Mouse (Mus musculus): ENCODE results near the gene 4931406P16Rik. TPM values are rescaled to one million over a fixed set of nuclear protein-coding genes. Genes with fewer than 3 reads are reported as not detected.
A peak's percentile ranks its signal among the peaks of the same experiment; 100 is the strongest.

The 4931406P16Rik gene
- polyA plus RNA-seq, 1 experiment, result 8.5 TPM

DNA sequence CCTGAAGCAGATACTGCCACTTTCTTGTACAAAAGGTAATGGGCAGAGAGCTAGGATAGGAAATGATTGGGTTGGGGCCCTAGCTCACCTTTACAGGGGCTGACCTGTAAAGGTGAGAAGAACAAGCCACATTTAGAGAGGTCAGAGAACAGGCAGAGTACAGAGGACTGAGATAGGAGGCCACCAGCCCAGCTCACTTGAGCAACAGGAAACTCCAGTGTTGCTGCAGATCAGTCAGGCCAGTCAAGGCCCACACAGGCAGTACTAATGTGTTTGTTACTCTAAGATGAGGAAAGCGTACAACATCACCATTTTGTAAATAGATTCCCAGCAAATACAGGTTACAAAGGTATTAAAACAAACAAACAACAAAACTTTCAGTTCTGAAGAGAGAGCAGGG is 57.4 kb downstream of the 4931406P16Rik start:
- no peak for DNase-seq (ENCODE audit: low read depth, low spot score)
- 94% methylated on average over 1 of the region's 1 CpGs for WGBS

DNA sequence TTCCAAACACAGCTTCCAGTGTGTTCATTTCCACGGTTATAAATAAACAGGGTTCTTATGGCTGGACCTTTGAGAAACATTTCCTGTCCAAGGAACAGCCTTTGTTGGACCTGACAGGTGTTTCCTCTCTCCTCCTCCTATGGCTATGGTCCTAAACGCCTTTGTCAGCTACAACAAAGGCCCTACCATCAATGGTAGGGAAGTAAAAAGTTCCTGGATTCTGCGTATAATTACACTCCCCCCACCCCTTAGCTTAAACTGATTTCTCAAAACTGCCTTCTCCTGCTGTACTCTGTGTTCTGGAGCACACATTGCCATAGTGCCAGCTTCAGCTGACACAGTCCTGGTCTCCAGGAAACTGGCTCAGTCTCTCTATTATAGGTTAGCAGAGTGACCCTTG is 58.2 kb downstream of the 4931406P16Rik start:
- no peak for DNase-seq (ENCODE audit: low read depth, low spot score)
- WGBS, result 53% methylated on average over 3 of the region's 3 CpGs

DNA sequence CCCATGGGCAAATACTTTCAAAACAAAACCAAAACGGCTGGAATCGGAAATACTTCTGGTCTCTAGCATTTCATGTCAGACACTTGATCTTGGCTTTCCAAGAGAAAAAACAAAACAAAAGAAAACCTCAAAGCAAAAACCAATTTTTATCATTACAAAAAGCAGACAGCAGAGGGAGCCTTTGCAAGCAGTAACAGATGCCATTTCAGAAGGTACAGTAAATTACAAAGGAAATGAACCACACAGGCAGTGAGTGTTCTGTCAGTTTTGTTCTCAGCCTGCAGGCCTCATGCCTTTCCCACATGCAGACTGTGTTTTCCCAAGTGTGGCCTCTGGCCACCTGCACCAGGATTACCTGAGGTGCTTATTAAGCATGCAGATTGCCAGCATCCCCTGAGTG is 61.3 kb downstream of the 4931406P16Rik start:
- WGBS, result 62% methylated on average over 2 of the region's 2 CpGs
- no peak for DNase-seq (ENCODE audit: low read depth, low spot score)

DNA sequence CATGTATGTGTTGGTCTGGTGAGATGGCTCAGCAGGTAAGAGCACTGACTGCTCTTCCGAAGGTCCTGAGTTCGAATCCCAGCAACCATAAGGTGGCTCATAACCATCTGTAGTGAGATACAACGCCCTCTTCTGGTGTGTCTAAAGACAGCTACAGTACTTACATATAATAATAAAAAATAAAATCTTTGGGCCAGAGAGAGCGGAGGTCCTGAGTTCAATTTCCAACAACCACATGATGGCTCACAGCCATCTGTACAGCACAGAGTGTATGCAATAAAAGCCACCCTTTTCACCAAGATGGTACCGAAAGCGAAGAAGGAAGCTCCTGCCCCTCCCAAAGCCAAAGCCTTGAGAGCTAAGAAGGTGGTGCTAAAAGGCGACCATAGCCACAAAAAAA is 62.6 kb downstream of the 4931406P16Rik start, which contains the start of gene Gm6096:
Gm6096 (plus strand) TSS at position 301 of the 400 bp plus-strand sequence.
- 96% methylated on average over 7 of the region's 7 CpGs for WGBS
- DNase-seq (ENCODE audit: low read depth, low spot score), result no peak

- no peak for DNase-seq (ENCODE audit: low read depth, low spot score)
- WGBS, result 90% methylated on average over 3 of the region's 3 CpGs
These were observed 66.4 kb downstream of the 4931406P16Rik start for GRCm38 (mm10) chr7:34246870-34247499.

- WGBS, result 93% methylated on average over 11 of the region's 11 CpGs
These were observed 71.2 kb downstream of the 4931406P16Rik start for GRCm38 (mm10) chr7:34242176-34242575.

DNA sequence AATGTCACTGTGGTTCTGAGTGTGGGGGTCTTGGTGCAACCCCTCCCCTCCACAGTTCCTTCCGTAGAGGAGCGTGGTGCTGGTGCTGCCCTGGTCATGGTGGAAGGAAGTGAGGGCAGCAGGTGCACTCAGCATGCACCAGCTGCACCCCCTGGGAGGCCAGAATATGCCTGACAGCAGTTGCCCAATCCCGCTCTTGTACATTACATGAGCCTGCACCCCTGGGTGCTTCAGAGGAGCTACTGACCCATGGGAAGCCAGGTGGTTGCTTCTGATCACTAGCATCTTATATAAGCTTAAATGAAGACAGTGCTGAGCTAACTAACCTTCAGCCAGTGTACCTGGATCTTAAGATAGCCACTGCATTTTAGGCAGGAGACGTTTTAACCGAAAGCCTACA is 75.3 kb downstream of the 4931406P16Rik start:
- DNase-seq (ENCODE audit: low read depth, low spot score), result no peak
- 91% methylated on average over 5 of the region's 5 CpGs for WGBS

More at GRCm38 (mm10) chr7:34242176-34242575, 71.2 kb downstream of the 4931406P16Rik start:
- DNase-seq (ENCODE audit: low read depth, low spot score), result no peak

- no peak for DNase-seq (ENCODE audit: low read depth, low spot score)
- 89% methylated on average over 5 of the region's 5 CpGs for WGBS
These were observed 77.7 kb downstream of the 4931406P16Rik start for GRCm38 (mm10) chr7:34235602-34236001.

DNA sequence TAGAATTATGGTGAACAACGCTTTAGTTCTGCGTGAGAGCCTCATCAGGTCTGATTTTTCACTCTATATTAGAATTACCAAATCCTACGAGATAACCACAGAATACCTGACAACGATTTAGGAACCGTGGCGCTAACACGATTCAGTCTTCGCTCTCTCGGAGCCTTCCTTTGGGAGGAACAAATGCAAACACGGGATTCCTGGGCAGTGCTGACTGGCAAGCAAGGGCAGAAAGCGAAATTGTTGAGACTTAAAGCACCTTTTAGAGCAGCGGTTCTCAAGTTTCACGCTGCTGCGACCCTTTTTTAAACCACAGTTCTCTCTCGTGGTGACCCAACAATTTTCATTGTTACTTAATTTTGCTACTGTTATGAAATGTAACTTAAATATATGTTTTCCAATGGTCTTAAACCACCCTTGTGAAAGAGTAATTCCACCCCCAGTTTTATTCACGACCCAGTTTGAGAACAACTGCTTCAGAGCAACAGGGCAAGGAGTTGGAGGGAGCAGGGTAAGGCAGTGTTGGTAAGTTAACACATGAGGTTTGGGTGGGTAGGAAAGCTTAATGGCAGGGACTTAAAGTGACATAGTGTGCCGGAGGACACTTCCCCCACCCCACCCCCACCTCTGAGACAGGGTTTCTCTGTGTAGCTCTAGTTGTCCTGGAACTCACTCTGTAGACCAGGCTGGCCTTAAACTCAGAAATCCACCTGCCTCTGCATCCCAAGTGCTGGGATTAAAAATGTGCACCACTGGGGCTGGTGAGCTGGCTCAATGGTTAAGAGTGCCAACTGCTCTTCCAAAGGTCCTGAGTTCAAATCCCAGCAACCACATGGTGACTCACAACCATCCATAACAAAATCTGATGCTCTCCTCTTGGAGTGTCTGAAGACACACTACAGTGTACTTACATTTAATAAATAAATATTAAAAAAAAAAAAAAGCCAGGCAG is 78.5 kb downstream of the 4931406P16Rik start:
- 1% methylated on average over 17 of the region's 17 CpGs for WGBS
- no peak for DNase-seq (ENCODE audit: low read depth, low spot score)

GRCm38 (mm10) chr7:34233909-34234609 is 79.3 kb downstream of the 4931406P16Rik start:
- peak; percentile 84 for DNase-seq (ENCODE audit: low read depth, low spot score)
- WGBS, result under 1% methylated on average over 46 of the region's 46 CpGs

GRCm38 (mm10) chr7:34232785-34233725 is 80.3 kb downstream of the 4931406P16Rik start:
- WGBS, result 42% methylated on average over 7 of the region's 7 CpGs
- no peak for DNase-seq (ENCODE audit: low read depth, low spot score)

DNA sequence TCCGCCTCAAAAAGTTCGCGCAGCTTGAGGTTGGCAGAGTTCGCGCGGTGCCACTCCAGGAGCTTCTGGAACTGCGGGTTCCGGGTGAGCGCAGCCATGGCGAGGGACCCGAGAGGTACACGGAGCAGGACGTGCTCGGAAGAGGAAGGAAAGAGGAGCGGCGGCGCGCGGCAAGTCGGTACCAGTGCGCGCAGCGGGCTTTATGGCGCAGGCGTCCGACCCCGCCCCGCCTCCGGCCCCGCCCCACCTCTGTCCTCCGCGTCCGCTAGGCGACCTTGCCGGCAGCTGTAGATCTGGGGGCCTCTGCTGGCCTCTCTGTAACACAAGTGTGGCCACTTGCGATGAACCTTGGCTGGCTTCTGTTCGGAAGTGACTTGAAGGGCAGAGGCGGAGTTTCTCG is 83.2 kb downstream of the 4931406P16Rik start, which contains the start of gene Gpi1:
Gpi1 (minus strand) TSS at position 221 of the 400 bp plus-strand sequence.
- under 1% methylated on average over 38 of the region's 39 CpGs for WGBS
- DNase-seq (ENCODE audit: low read depth, low spot score), result peak; percentile 45

GRCm38 (mm10) chr7:34229691-34230111 is 83.7 kb downstream of the 4931406P16Rik start:
- no peak for DNase-seq (ENCODE audit: low read depth, low spot score)
- under 1% methylated on average over 19 of the region's 19 CpGs for WGBS

DNA sequence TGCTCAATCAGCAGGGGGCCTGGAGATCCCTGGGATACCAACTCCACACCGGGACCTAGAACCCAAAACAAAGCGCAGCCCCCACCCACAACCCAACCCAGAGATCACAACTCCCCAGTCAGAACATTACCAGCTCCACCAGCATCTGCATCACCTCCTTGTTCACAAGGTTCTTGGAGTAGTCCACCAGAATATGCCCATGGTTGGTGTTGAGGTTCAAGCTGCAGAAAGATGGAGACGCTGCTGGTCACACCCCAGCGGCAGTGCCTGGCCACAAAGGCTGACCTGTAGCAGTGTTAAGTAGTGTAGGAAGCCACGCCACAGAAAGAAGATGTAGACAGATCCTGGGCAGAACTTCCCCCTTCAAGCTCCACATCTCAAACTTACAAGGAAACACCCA is 84.2 kb downstream of the 4931406P16Rik start:
- WGBS, result 18% methylated on average over 5 of the region's 5 CpGs
- DNase-seq (ENCODE audit: low read depth, low spot score), result no peak

DNA sequence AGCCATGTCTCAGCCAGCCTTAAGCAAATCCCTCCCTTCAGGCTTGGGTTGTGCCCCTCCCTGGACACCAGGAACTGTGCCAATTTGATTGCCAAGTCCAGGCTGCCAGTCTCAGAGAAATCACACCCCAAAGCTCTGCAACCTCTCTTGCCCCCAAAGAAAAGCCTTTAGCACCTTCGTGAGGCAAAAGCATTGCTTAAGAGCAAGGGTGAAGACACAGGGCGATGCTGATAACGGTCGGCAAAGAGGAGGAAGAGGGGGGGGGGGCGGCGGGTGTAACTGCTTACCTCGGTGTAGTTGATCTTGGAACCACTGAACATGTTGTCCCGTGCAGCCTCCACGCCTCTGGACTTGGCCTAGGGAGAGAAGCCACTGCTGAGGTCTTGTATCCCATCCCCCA is 84.7 kb downstream of the 4931406P16Rik start:
- DNase-seq (ENCODE audit: low read depth, low spot score), result no peak
- WGBS, result 20% methylated on average over 7 of the region's 9 CpGs

- 83% methylated on average over 12 of the region's 12 CpGs for WGBS
- DNase-seq (ENCODE audit: low read depth, low spot score), result no peak
These were observed 86.5 kb downstream of the 4931406P16Rik start for GRCm38 (mm10) chr7:34226846-34227245.

- DNase-seq (ENCODE audit: low read depth, low spot score), result peak; percentile 31
These were observed 87.3 kb downstream of the 4931406P16Rik start for GRCm38 (mm10) chr7:34226086-34226485.

DNA sequence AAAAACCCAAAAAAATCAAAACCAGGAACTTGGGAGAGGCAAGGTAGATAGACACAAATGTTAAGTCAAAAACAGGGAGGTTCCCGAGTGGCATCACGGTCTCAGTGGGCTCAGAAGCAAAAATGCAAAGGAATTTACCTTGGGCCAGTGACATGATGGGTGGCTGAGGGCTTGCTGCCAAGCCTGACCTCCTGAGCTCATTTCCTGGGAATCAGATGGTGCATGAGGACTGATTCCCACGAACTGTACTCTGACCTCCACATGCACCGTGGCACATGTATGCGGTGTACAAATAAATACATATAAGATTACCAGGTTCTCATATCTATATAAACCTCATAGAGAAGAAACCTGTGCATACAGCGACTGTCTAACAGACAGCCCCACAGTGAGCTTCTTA is 89.0 kb downstream of the 4931406P16Rik start:
- 74% methylated on average over 6 of the region's 6 CpGs for WGBS
- DNase-seq (ENCODE audit: low read depth, low spot score), result no peak

More at GRCm38 (mm10) chr7:34226086-34226485, 87.3 kb downstream of the 4931406P16Rik start:
- 27% methylated on average over 8 of the region's 8 CpGs for WGBS

DNA sequence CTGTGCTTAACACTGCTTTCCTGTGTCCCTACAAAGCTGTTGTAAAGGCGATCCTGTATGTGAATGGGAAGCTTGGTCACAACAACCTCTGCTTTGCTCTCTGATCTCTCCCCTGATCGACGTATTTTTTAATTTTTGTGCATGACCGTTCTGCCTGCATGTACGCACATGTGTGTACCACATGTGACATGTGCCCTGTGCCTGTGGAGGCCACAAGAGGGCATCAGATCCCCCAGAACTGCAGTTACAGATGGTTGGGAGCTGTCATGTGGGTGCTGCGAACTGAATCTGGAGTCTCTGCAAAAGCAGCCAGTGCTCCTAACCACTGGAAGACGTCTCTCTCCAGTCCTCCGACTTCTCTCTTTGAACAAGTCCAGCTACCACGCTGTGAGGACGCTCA is 91.0 kb downstream of the 4931406P16Rik start:
- 94% methylated on average over 10 of the region's 10 CpGs for WGBS
- DNase-seq (ENCODE audit: low read depth, low spot score), result no peak
